Mouse (Mus musculus): ENCODE results near the gene Slc23a2. TPM values are rescaled to one million over a fixed set of nuclear protein-coding genes. Genes with fewer than 3 reads are reported as not detected.

Slc23a2 gene
- polyA plus RNA-seq, 1 experiment from 2014 or later = 7.9 TPM

DNA sequence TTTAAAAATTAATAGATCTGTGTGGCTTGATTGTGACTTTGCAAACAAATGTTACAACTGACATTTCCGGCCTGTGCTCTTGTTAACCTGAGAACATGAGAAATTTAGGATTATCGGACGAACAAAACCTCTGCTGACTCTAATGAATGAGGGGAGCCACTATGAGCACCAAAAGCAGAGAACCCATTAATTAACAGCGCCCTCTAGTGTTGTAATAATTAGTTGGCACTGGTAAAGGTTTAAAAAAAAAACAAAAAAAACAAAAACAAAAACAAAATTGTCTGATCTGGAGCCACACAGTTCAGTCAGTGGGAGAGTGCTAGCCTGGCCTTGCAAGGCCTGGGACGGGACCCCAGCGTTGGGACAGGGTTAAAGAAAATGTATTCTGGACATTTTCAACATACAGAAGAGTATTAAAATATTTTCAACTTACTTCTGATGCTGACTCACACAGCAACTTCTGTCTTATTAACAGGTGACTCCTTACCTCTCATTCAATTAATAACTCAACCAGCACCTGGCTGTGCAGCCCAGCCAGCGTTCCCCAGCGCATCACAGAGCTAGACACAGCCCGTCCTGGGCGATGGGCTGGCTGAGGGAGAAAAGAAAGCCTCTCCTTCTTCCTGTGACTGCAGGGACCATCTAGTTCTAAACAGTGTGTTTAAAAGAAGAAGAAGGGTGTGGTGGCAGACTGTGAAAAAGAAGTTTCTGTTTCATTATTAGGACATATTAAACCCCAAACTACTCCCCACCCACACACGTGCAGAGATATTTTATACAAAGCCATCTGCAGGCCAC lies 30.7 kb downstream of the Slc23a2 start:
- no peak for DNase-seq (ENCODE audit: low spot score)
- WGBS = 63% methylated on average over 11 of the region's 11 CpGs
- no peak overlapping the region for H3K27ac ChIP-seq (ENCODE audit: low read depth, low read length)
- H3K9ac ChIP-seq (ENCODE audit: low read depth, low read length) = no peak overlapping the region
- no peaks in the 10 kb centered on the region; the same call in 1 of the 2 replicates for H3K4me1 ChIP-seq (replicated peaks; ENCODE audit: control insufficient read depth, insufficient read depth, low read length)
- H3K9me3 ChIP-seq (ENCODE audit: control insufficient read depth, low read length) = no peaks in the 10 kb centered on the region
- H3K36me3 ChIP-seq (ENCODE audit: control insufficient read depth, insufficient read depth, low read length) = no peaks in the 10 kb centered on the region
- H3K4me3 ChIP-seq (ENCODE audit: low read depth, low read length) = no peak overlapping the region
- no peaks in the 10 kb centered on the region for H3K27me3 ChIP-seq (replicated peaks; ENCODE audit: control insufficient read depth, insufficient read depth, low read length)
- no peak for ATAC-seq (replicated peaks; ENCODE audit: low FRiP score)
- no peak overlapping the region for H3K4me2 ChIP-seq

DNA sequence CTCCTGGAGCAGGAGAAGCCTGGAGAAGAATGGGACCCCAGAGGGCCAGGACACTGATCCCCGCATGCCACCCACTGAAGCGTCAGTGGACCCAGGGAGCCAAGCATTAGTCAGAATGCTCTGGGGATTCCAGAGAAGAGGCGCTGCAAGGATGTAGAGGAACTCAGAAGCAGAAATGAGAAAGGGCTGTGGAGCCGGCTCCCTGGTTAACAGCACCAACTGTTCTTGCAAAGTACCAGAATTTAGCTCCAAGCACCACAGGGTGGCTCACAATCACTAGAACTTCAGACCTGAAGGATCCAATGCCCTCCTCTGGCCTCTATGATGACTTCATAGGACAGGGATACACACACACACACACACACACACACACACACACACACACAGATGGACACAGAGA lies 32.6 kb downstream of the Slc23a2 start:
- no peaks in the 10 kb centered on the region for H3K36me3 ChIP-seq (ENCODE audit: control insufficient read depth, insufficient read depth, low read length)
- no peak for DNase-seq (ENCODE audit: low spot score)
- no peaks in the 10 kb centered on the region for H3K27me3 ChIP-seq (replicated peaks; ENCODE audit: control insufficient read depth, insufficient read depth, low read length)
- ATAC-seq (replicated peaks; ENCODE audit: low FRiP score) = no peak
- H3K9me3 ChIP-seq (ENCODE audit: control insufficient read depth, low read length) = no peaks in the 10 kb centered on the region
- no peak overlapping the region for H3K27ac ChIP-seq (ENCODE audit: low read depth, low read length)
- H3K4me2 ChIP-seq = no peak overlapping the region
- peaks cover under 1% of the 10 kb centered on the region; the same call in 1 of the 2 replicates for H3K4me1 ChIP-seq (replicated peaks; ENCODE audit: control insufficient read depth, insufficient read depth, low read length)
- H3K4me3 ChIP-seq (ENCODE audit: low read depth, low read length) = no peak overlapping the region
- 91% methylated on average over 4 of the region's 4 CpGs for WGBS
- H3K9ac ChIP-seq (ENCODE audit: low read depth, low read length) = no peak overlapping the region

DNA sequence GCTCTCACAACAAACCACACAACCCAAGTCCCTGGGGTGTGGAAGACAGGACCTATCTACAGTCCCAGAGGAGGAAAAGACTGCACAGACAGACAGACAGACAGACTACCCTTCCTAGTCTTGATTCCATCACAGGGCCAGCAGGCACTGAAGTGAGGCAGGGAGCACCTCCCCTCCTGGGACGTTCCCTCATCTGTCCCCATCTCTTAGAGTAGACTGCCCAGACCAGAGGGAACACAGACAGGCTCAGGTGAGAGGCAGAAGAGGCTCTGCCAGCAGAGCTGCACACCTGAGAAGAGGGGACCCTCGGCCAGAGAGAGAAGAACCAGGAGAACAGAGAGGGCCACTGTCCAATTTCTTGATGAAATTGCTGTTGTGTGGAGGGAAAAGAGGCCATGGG lies 33.0 kb downstream of the Slc23a2 start:
- WGBS = 60% methylated on average over 2 of the region's 2 CpGs
- no peak overlapping the region for H3K9ac ChIP-seq (ENCODE audit: low read depth, low read length)
- ATAC-seq (replicated peaks; ENCODE audit: low FRiP score) = no peak

GRCm38 (mm10) chr2:132111266-132111665 lies 33.6 kb downstream of the Slc23a2 start:
- WGBS = 53% methylated on average over 9 of the region's 9 CpGs
- DNase-seq (ENCODE audit: low spot score) = no peak

More for the DNA sequence above, 33.0 kb downstream of the Slc23a2 start:
- Histone ChIP-seq H3K36me3 (ENCODE audit: control insufficient read depth, insufficient read depth, low read length) (no peaks in the 10 kb centered on the region), H3K4me1 (replicated peaks; ENCODE audit: control insufficient read depth, insufficient read depth, low read length) (peaks cover 5% of the 10 kb centered on the region), H3K27me3 (replicated peaks; ENCODE audit: control insufficient read depth, insufficient read depth, low read length) (no peaks in the 10 kb centered on the region), H3K27ac (ENCODE audit: low read depth, low read length) (no peak overlapping the region), H3K4me2 (no peak overlapping the region), H3K4me3 (ENCODE audit: low read depth, low read length) (no peak overlapping the region), H3K9me3 (ENCODE audit: control insufficient read depth, low read length) (no peaks in the 10 kb centered on the region)
- DNase-seq (ENCODE audit: low spot score) = no peak

DNA sequence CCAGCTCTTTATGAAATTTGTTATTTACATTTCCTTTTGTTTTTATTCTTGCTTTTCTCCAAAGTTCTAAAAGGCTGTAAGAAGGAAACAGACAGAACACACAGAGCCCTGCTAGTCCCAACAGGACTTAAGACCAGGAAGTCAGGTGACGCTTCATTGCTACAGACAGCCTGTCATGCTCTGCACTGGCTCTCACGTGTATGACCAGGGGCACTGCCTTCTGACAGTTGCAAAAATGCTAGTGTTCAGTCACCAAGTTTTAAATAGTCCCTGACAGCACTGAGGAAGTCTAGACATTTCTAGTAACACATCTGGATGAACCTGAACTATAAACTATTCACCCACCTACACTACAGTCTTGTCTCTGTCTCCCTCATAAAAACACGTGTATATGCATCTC lies 34.2 kb downstream of the Slc23a2 start:
- Histone ChIP-seq H3K9ac (ENCODE audit: low read depth, low read length) (no peak overlapping the region), H3K36me3 (ENCODE audit: control insufficient read depth, insufficient read depth, low read length) (no peaks in the 10 kb centered on the region), H3K27ac (ENCODE audit: low read depth, low read length) (no peak overlapping the region), H3K4me3 (ENCODE audit: low read depth, low read length) (no peak overlapping the region), H3K27me3 (replicated peaks; ENCODE audit: control insufficient read depth, insufficient read depth, low read length) (no peaks in the 10 kb centered on the region), H3K4me2 (no peak overlapping the region), H3K4me1 (replicated peaks; ENCODE audit: control insufficient read depth, insufficient read depth, low read length) (peaks cover 10% of the 10 kb centered on the region), H3K9me3 (ENCODE audit: control insufficient read depth, low read length) (no peaks in the 10 kb centered on the region)
- ATAC-seq (replicated peaks; ENCODE audit: low FRiP score) (no peak), DNase-seq (ENCODE audit: low spot score) (no peak)
- 48% methylated on average over 3 of the region's 3 CpGs for WGBS

More at GRCm38 (mm10) chr2:132111266-132111665, 33.6 kb downstream of the Slc23a2 start:
- Histone ChIP-seq H3K27me3 (replicated peaks; ENCODE audit: control insufficient read depth, insufficient read depth, low read length) (no peaks in the 10 kb centered on the region), H3K4me1 (replicated peaks; ENCODE audit: control insufficient read depth, insufficient read depth, low read length) (peaks cover 7% of the 10 kb centered on the region), H3K9ac (ENCODE audit: low read depth, low read length) (no peak overlapping the region), H3K9me3 (ENCODE audit: control insufficient read depth, low read length) (no peaks in the 10 kb centered on the region), H3K4me2 (no peak overlapping the region), H3K36me3 (ENCODE audit: control insufficient read depth, insufficient read depth, low read length) (no peaks in the 10 kb centered on the region), H3K4me3 (ENCODE audit: low read depth, low read length) (no peak overlapping the region), H3K27ac (ENCODE audit: low read depth, low read length) (no peak overlapping the region)
- 0 out of 2 replicates have a peak, but pooled peaks have one; percentile 29 for ATAC-seq (replicated peaks; ENCODE audit: low FRiP score)

- H3K4me1 ChIP-seq (replicated peaks; ENCODE audit: control insufficient read depth, insufficient read depth, low read length) = peaks cover 10% of the 10 kb centered on the region
- no peaks in the 10 kb centered on the region for H3K27me3 ChIP-seq (replicated peaks; ENCODE audit: control insufficient read depth, insufficient read depth, low read length)
- H3K4me3 ChIP-seq (ENCODE audit: low read depth, low read length) = no peak overlapping the region
- no peak overlapping the region for H3K27ac ChIP-seq (ENCODE audit: low read depth, low read length)
- no peak overlapping the region for H3K9ac ChIP-seq (ENCODE audit: low read depth, low read length)
- H3K9me3 ChIP-seq (ENCODE audit: control insufficient read depth, low read length) = no peaks in the 10 kb centered on the region
- no peak overlapping the region for H3K4me2 ChIP-seq
- WGBS = 91% methylated on average over 9 of the region's 9 CpGs
- DNase-seq (ENCODE audit: low spot score) (no peak), ATAC-seq (replicated peaks; ENCODE audit: low FRiP score) (no peak)
- H3K36me3 ChIP-seq (ENCODE audit: control insufficient read depth, insufficient read depth, low read length) = no peaks in the 10 kb centered on the region
These were observed 35.9 kb downstream of the Slc23a2 start for GRCm38 (mm10) chr2:132108988-132109387.

DNA sequence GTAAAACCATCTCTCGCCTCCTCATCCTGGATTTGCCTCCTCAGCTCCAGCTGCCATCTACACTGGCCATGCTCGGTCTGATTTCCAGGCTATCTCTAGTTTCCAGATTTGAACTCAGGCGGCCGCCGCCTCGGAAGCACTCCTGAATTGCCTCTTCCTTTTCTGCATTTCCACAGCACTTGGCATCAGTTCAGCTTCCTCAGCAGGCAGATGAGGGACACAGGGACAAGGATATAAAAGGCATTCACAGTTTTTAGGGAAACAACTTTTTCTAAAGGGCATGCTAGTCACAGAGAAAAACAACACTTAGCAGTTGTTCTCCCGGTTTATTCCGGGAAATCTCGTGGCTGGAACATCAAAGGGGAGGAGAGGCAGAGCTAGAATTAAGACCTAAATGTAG lies 37.3 kb downstream of the Slc23a2 start:
- WGBS = 63% methylated on average over 9 of the region's 9 CpGs
- Histone ChIP-seq H3K36me3 (ENCODE audit: control insufficient read depth, insufficient read depth, low read length) (no peaks in the 10 kb centered on the region), H3K9me3 (ENCODE audit: control insufficient read depth, low read length) (no peaks in the 10 kb centered on the region), H3K9ac (ENCODE audit: low read depth, low read length) (no peak overlapping the region), H3K4me3 (ENCODE audit: low read depth, low read length) (no peak overlapping the region), H3K27ac (ENCODE audit: low read depth, low read length) (no peak overlapping the region), H3K4me1 (replicated peaks; ENCODE audit: control insufficient read depth, insufficient read depth, low read length) (peaks cover 16% of the 10 kb centered on the region), H3K4me2 (no peak overlapping the region), H3K27me3 (replicated peaks; ENCODE audit: control insufficient read depth, insufficient read depth, low read length) (no peaks in the 10 kb centered on the region)
- DNase-seq (ENCODE audit: low spot score) (no peak), ATAC-seq (replicated peaks; ENCODE audit: low FRiP score) (no peak)

DNA sequence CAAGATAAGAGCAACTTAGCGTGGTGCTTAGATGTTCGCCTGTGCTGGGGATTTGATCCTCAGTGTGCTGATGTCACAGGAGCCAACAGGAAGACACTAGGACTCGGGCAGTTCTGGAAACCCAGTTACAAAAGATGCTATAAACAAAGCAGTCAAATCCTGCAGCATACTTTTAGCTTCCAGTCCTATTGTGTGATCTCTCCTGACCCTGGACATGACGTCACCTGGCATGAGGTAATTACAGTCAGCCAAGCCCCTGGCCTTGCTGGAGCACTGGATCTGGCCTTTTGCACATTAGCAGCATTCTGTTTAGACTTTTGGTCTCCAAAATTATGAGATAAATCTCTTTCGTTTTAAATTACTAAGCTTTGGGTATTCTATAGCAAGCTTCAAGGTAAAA lies 38.8 kb downstream of the Slc23a2 start:
- Histone ChIP-seq H3K9me3 (ENCODE audit: control insufficient read depth, low read length) (no peaks in the 10 kb centered on the region), H3K4me1 (replicated peaks; ENCODE audit: control insufficient read depth, insufficient read depth, low read length) (peaks cover 16% of the 10 kb centered on the region), H3K4me3 (ENCODE audit: low read depth, low read length) (no peak overlapping the region), H3K36me3 (ENCODE audit: control insufficient read depth, insufficient read depth, low read length) (no peaks in the 10 kb centered on the region), H3K27me3 (replicated peaks; ENCODE audit: control insufficient read depth, insufficient read depth, low read length) (no peaks in the 10 kb centered on the region), H3K9ac (ENCODE audit: low read depth, low read length) (no peak overlapping the region), H3K27ac (ENCODE audit: low read depth, low read length) (no peak overlapping the region), H3K4me2 (no peak overlapping the region)
- 67% methylated on average over 5 of the region's 5 CpGs for WGBS
- DNase-seq (ENCODE audit: low spot score) (no peak), ATAC-seq (replicated peaks; ENCODE audit: low FRiP score) (no peak)

- H3K4me1 ChIP-seq (replicated peaks; ENCODE audit: control insufficient read depth, insufficient read depth, low read length) = peaks cover 16% of the 10 kb centered on the region
These were observed 41.6 kb downstream of the Slc23a2 start for GRCm38 (mm10) chr2:132103265-132103664.

More at GRCm38 (mm10) chr2:132103265-132103664, 41.6 kb downstream of the Slc23a2 start:
- peak overlapping the region; percentile 37 for H3K9ac ChIP-seq (ENCODE audit: low read depth, low read length)
- H3K27me3 ChIP-seq (replicated peaks; ENCODE audit: control insufficient read depth, insufficient read depth, low read length) = no peaks in the 10 kb centered on the region
- WGBS = 13% methylated on average over 8 of the region's 8 CpGs
- H3K9me3 ChIP-seq (ENCODE audit: control insufficient read depth, low read length) = no peaks in the 10 kb centered on the region
- DNase-seq (ENCODE audit: low spot score) (peak; percentile 46), ATAC-seq (replicated peaks; ENCODE audit: low FRiP score) (peak; percentile 54)
- peak overlapping the region; percentile 38; the same call in 1 of the 2 replicates for H3K27ac ChIP-seq (ENCODE audit: low read depth, low read length)
- H3K36me3 ChIP-seq (ENCODE audit: control insufficient read depth, insufficient read depth, low read length) = peaks cover 2% of the 10 kb centered on the region; the same call in 1 of the 2 replicates
- H3K4me2 ChIP-seq = peak overlapping the region; percentile 53
- peak overlapping the region; percentile 20; the same call in 1 of the 2 replicates for H3K4me3 ChIP-seq (ENCODE audit: low read depth, low read length)
